Mouse (Mus musculus) ES-Bruce4 (cell line): ENCODE data around the gene Ganc.

Experiments used
- CTCF ChIP-seq: IDR thresholded peaks from one replicate; pipeline ENCODE4 v1.8.1; 2011; ENCODE audit warnings: low read depth, low read length
- EP300 ChIP-seq: IDR thresholded peaks from 2 replicates; pipeline ENCODE4 v1.6.1; 2011; ENCODE audit warnings: low read depth, low read length; ENCODE audit not compliant: insufficient read depth
- POLR2A ChIP-seq: IDR thresholded peaks from one replicate; pipeline ENCODE4 v1.8.1; 2011; ENCODE audit warnings: low read length; ENCODE audit not compliant: insufficient read depth

DNA sequence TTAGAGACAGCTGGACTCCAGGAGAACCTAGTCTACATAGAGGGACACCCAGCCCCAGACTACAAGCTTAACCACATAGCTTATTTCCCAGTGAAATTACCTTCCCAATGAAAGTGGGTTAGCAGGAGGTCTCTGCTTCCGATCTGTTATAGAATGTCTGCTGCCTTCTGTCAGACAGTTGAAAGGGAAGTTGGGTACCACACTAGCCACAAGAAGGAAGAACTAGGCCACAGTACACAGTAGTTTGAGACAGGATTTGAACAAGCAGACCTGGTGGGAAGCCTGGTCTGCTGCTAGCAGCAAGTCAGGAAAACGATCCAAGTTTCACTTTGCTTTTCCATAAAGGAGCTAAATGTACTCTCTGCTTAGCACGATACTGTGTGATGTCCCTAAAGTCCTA lies 65.5 kb downstream of the Ganc start:
- TF ChIP-seq CTCF: no peak
- TF ChIP-seq POLR2A: no peak
- no peak for TF ChIP-seq EP300
